Mouse (Mus musculus) spleen, adult 2 months (tissue): ENCODE measurements around the gene Olfr1323.

Experiments used
- CTCF ChIP-seq: fragments of 200-500 bp; IDR thresholded peaks from 2 replicates; pipeline ENCODE4 v1.5.1; 2011; ENCODE audit warnings: mild to moderate bottlenecking, inconsistent platforms; ENCODE audit not compliant: insufficient read depth, insufficient read length, insufficient replicate concordance; ENCODE audit errors: extremely low read depth
- POLR2A ChIP-seq: fragments of 200-500 bp; IDR thresholded peaks from 2 replicates; pipeline ENCODE4 v1.6.1; 2011; ENCODE audit warnings: low read depth, low read length, inconsistent platforms

DNA sequence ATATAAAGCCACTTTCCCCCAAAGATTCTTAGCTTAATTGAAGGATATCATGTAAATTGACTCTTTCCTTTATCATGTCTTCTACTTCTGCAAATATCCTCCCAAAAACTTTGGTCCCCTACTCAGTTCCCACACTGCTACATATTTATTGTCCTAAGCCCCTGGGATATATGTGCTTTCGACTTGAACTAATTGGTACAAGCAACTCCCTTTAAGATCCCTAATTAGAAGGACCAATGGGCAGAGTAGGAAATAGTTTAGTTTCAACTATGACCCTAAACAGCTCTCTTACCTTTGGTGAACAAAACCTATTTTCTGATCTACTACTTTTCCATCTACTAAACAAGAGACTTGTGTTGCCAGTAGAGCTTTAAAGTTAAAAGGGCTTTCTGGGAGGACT is at the start of gene Olfr1323:
- no peak for TF ChIP-seq CTCF
- TF ChIP-seq POLR2A, result no peak
